Mouse (Mus musculus) T-helper 2 cell (primary cell): ENCODE measurements around the gene Vsnl1.

Experiments
- in situ Hi-C: fragments of 300-600 bp; cut with MboI, MseI; formaldehyde crosslinking; loops from one replicate; pipeline ENCODE4 v1.15.1; 2025; ENCODE audit warnings: high pct_unique_total_duplicates

Vsnl1 gene

GRCm38 (mm10) chr12:11279886-11280285 lies 156.5 kb downstream of the Vsnl1 start:
- in situ Hi-C loops: no loop called here

DNA sequence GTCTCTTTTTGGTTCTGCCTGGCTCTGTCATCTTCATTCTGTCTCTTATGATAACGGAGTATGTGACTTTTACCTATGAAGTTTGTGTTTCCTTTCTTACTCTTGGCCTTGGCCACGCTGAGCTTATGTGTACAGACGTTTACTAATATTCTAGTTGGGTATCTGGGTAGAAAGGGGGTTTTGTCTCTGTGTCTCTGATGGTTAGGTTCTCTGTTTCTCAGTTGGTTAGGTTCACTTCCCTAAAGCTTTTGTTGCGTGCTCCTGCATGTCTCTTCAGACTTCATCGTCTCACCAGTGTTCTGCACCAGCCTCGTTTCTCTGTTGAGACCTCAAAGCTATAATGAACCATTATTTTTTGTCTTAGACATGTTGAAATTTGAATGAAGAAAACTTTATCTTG lies 159.2 kb downstream of the Vsnl1 start:
- in situ Hi-C loops: no loop called here

- in situ Hi-C loops: no loop called here
These were observed 159.8 kb downstream of the Vsnl1 start for GRCm38 (mm10) chr12:11276632-11277031.
